In the genomic region with DNA sequence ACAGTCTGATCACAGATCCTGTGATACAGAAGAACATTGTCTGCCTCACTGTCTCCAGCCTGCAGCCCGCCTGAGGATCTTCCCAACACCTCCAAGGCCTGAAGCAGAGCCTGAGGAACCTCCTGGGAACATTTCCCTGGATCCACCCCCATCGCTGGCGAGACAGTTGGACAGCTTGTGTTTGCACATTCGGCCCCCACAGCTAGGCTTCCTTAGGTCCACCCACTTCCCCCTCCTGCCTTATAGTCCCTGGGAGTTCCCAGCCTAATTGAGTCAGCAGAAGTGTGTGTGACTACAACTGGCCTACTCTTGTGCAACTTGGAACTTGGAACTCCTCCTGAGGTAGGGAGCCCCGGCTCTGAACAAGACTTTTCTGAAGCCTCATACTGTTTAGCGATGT, we compare ENCODE assay signal across 9 mouse cellular contexts. TPM values are rescaled to one million over a fixed set of nuclear protein-coding genes. Genes with fewer than 3 reads are reported as not detected.
A peak's percentile ranks its signal among the peaks of the same experiment; 100 is the strongest.
DNase-seq lines count a peak whose midpoint lies in the region; ATAC-seq and TF ChIP-seq lines count a peak whose summit lies in the region.
"Had no signal": no experiment of that assay in that cellular context is flagged by ENCODE, and none has a peak within 500 bp of the region (broad histone marks: within the 10 kb centered on the region; RNA-seq: fewer than 3 reads in every experiment).

No protein-coding gene starts in this region.

- no peaks in the 10 kb centered on the region for H3K9me3 ChIP-seq in liver, embryonic 15.5 days (replicated peaks)
- H3K9me3 ChIP-seq in stomach, embryonic 16.5 days (replicated peaks; ENCODE audit: control insufficient read depth, low read length): no peaks in the 10 kb centered on the region
- H3K9me3 ChIP-seq in forebrain, embryonic 15.5 days: no peaks in the 10 kb centered on the region

- 0 out of 2 replicates have a peak overlapping the region, but pooled peaks have one; percentile 10 for H3K4me2 ChIP-seq in liver, embryonic 15.5 days
- H3K4me2 ChIP-seq in stomach, embryonic 16.5 days (ENCODE audit: low read depth, low read length): 0 out of 2 replicates have a peak overlapping the region, but pooled peaks have one; percentile 2
- H3K4me2 ChIP-seq in forebrain, embryonic 15.5 days (replicated peaks): no peak overlapping the region

- peak; percentile 75 for DNase-seq in 3134 (ENCODE audit: extremely low read depth, insufficient read length, low spot score)
- DNase-seq in heart, postnatal 25 days (ENCODE audit: low spot score): peak; percentile 64
- no peak for DNase-seq in embryo, embryonic 9.5 days (ENCODE audit: extremely low spot score)
- DNase-seq in cerebellum, postnatal 10 days: no peak

- WGBS in bone marrow, adult 2 months: 21% methylated on average over 6 of the region's 6 CpGs
- WGBS in liver, embryonic 15.5 days (ENCODE audit: insufficient replicate concordance): 35% methylated on average over 6 of the region's 6 CpGs
- WGBS in stomach, embryonic 16.5 days: 52% methylated on average over 6 of the region's 6 CpGs
- WGBS in forebrain, embryonic 15.5 days: 63% methylated on average over 6 of the region's 6 CpGs

- TF ChIP-seq CTCF in bone marrow, adult 2 months (IDR thresholded peaks at IDR 0.05; ENCODE audit: control insufficient read depth, insufficient read depth, low read length): no peak

- no peaks in the 10 kb centered on the region for H3K27me3 ChIP-seq in liver, embryonic 15.5 days
- no peaks in the 10 kb centered on the region for H3K27me3 ChIP-seq in stomach, embryonic 16.5 days (ENCODE audit: control insufficient read depth, insufficient read depth, low read length)
- no peaks in the 10 kb centered on the region for H3K27me3 ChIP-seq in forebrain, embryonic 15.5 days

- no peak overlapping the region for H3K9ac ChIP-seq in liver, embryonic 15.5 days
- H3K9ac ChIP-seq in stomach, embryonic 16.5 days (ENCODE audit: low read length): no peak overlapping the region
- no peak overlapping the region for H3K9ac ChIP-seq in forebrain, embryonic 15.5 days (replicated peaks)

- no peaks in the 10 kb centered on the region for H3K36me3 ChIP-seq in liver, embryonic 15.5 days (replicated peaks)
- H3K36me3 ChIP-seq in stomach, embryonic 16.5 days (ENCODE audit: control insufficient read depth, insufficient read depth, low read length): no peaks in the 10 kb centered on the region
- H3K36me3 ChIP-seq in forebrain, embryonic 15.5 days: no peaks in the 10 kb centered on the region

- H3K4me3 ChIP-seq in bone marrow, adult 2 months (replicated peaks; ENCODE audit: control insufficient read depth, low read depth, low read length): no peak overlapping the region
- H3K4me3 ChIP-seq in liver, embryonic 15.5 days (replicated peaks): no peak overlapping the region
- H3K4me3 ChIP-seq in stomach, embryonic 16.5 days (replicated peaks; ENCODE audit: low read length): no peak overlapping the region
- H3K4me3 ChIP-seq in forebrain, embryonic 15.5 days: no peak overlapping the region

- intact Hi-C loops in heart, postnatal 25 days (cut with DNase I): loop anchor here (10.0 kb wide), 1 partner anchor 197 kb away; a partner anchor contains a TSS

- no peak for TF ChIP-seq POLR2A in bone marrow, adult 2 months (IDR thresholded peaks at IDR 0.05; ENCODE audit: borderline replicate concordance, control insufficient read depth, low read depth, low read length)

- H3K27ac ChIP-seq in bone marrow, adult 2 months (ENCODE audit: control insufficient read depth, insufficient read depth, low read depth, low read length, poor library complexity): peak overlapping the region; percentile 66; the same call in 1 of the 2 replicates
- H3K27ac ChIP-seq in liver, embryonic 15.5 days (replicated peaks): peak overlapping the region; percentile 53; the same call in 1 of the 2 replicates
- H3K27ac ChIP-seq in stomach, embryonic 16.5 days (ENCODE audit: low read length): peak overlapping the region; percentile 70
- H3K27ac ChIP-seq in forebrain, embryonic 15.5 days (replicated peaks): no peak overlapping the region

- peaks cover 2% of the 10 kb centered on the region; the same call in 1 of the 2 replicates for H3K4me1 ChIP-seq in bone marrow, adult 2 months (ENCODE audit: control insufficient read depth, insufficient read depth, low read length)
- H3K4me1 ChIP-seq in liver, embryonic 15.5 days (replicated peaks): peaks cover 49% of the 10 kb centered on the region
- H3K4me1 ChIP-seq in stomach, embryonic 16.5 days (ENCODE audit: control insufficient read depth, insufficient read depth, low read length): peaks cover 11% of the 10 kb centered on the region
- H3K4me1 ChIP-seq in forebrain, embryonic 15.5 days: no peaks in the 10 kb centered on the region

- ATAC-seq in liver, embryonic 15.5 days (ENCODE audit: insufficient read depth): no peak
- peak; percentile 34; the same call in 1 of the 2 replicates for ATAC-seq in stomach, embryonic 16.5 days (ENCODE audit: insufficient read depth, low FRiP score)
- ATAC-seq in forebrain, embryonic 15.5 days (replicated peaks): no peak

RNA-seq across cellular contexts. Expression of a gene that starts 12.5 kb away (rescaled TPM):
- 0.81 and 1.3 TPM in 2 replicates for polyA plus RNA-seq in bone marrow, adult 2 months (2011; ENCODE audit: insufficient read depth, insufficient read length, low replicate concordance, missing spikeins)
- total RNA-seq in heart, postnatal 25 days (2021): 1 to 10 TPM; 1.3 to 1.5 TPM
- 16.9 and 20.5 TPM in 2 replicates for polyA plus RNA-seq in liver, embryonic 15.5 days (2015; fragmentation: Nextera tagmentation; extraction: Ambion mirVana)
- 2.2 and 3.0 TPM in 2 replicates for polyA plus RNA-seq in stomach, embryonic 16.5 days (2015; fragmentation: Nextera tagmentation; extraction: Ambion mirVana)
- polyA plus RNA-seq in forebrain, embryonic 15.5 days (2015; fragmentation: Nextera tagmentation; extraction: Ambion mirVana): 0.09 TPM in 2 replicates

RNA-seq across cellular contexts. Expression of a gene that starts 26.4 kb away (rescaled TPM):
- polyA plus RNA-seq in bone marrow, adult 2 months (2011; ENCODE audit: insufficient read depth, insufficient read length, low replicate concordance, missing spikeins): 20.6 and 21.0 TPM in 2 replicates
- 10 to 100 TPM; 13.1 to 14.8 TPM for total RNA-seq in heart, postnatal 25 days (2021)
- polyA plus RNA-seq in liver, embryonic 15.5 days (2015; fragmentation: Nextera tagmentation; extraction: Ambion mirVana): 42.8 and 46.5 TPM in 2 replicates
- polyA plus RNA-seq in stomach, embryonic 16.5 days (2015; fragmentation: Nextera tagmentation; extraction: Ambion mirVana): 73.9 and 75.8 TPM in 2 replicates
- polyA plus RNA-seq in forebrain, embryonic 15.5 days (2015; fragmentation: Nextera tagmentation; extraction: Ambion mirVana): 27.0 and 32.9 TPM in 2 replicates

RNA-seq across cellular contexts. Expression of a gene that starts 31.5 kb away (rescaled TPM):
- polyA plus RNA-seq in bone marrow, adult 2 months (2011; ENCODE audit: insufficient read depth, insufficient read length, low replicate concordance, missing spikeins): 72.1 and 86.5 TPM in 2 replicates
- total RNA-seq in heart, postnatal 25 days (2021): 10 to 100 TPM; 44.1 to 46.9 TPM
- polyA plus RNA-seq in liver, embryonic 15.5 days (2015; fragmentation: Nextera tagmentation; extraction: Ambion mirVana): 41.8 and 47.6 TPM in 2 replicates
- polyA plus RNA-seq in stomach, embryonic 16.5 days (2015; fragmentation: Nextera tagmentation; extraction: Ambion mirVana): 152 and 171 TPM in 2 replicates
- 242 and 245 TPM in 2 replicates for polyA plus RNA-seq in forebrain, embryonic 15.5 days (2015; fragmentation: Nextera tagmentation; extraction: Ambion mirVana)

RNA-seq across cellular contexts. Expression of a gene that starts 32.9 kb away (rescaled TPM):
- not detected in 2 replicates for polyA plus RNA-seq in bone marrow, adult 2 months (2011; ENCODE audit: insufficient read depth, insufficient read length, low replicate concordance, missing spikeins)
- not detected for total RNA-seq in heart, postnatal 25 days (2021)
- polyA plus RNA-seq in liver, embryonic 15.5 days (2015; fragmentation: Nextera tagmentation; extraction: Ambion mirVana): 0.36 and 0.38 TPM in 2 replicates
- polyA plus RNA-seq in stomach, embryonic 16.5 days (2015; fragmentation: Nextera tagmentation; extraction: Ambion mirVana): 2.9 TPM in 1 of 2 replicates, not detected in the other
- 0.23 TPM in 1 of 2 replicates, not detected in the other for polyA plus RNA-seq in forebrain, embryonic 15.5 days (2015; fragmentation: Nextera tagmentation; extraction: Ambion mirVana)
- total RNA-seq: layer of hippocampus, postnatal 10 days had no signal

RNA-seq across cellular contexts. Expression of a gene that starts 33.6 kb away (rescaled TPM):
- polyA plus RNA-seq in bone marrow, adult 2 months (2011; ENCODE audit: insufficient read depth, insufficient read length, low replicate concordance, missing spikeins): 60.4 and 87.1 TPM in 2 replicates
- 100 to 1,000 TPM; 253 to 263 TPM for total RNA-seq in heart, postnatal 25 days (2021)
- 89.5 and 90.2 TPM in 2 replicates for polyA plus RNA-seq in liver, embryonic 15.5 days (2015; fragmentation: Nextera tagmentation; extraction: Ambion mirVana)
- polyA plus RNA-seq in stomach, embryonic 16.5 days (2015; fragmentation: Nextera tagmentation; extraction: Ambion mirVana): 140 and 145 TPM in 2 replicates
- 111 and 113 TPM in 2 replicates for polyA plus RNA-seq in forebrain, embryonic 15.5 days (2015; fragmentation: Nextera tagmentation; extraction: Ambion mirVana)

Comparison
In these comparisons a context has a peak if more than half of its experiments do, and no peak if none do; other contexts are left out.
1. DNase-seq: peak in 3134 (single experiment) and heart, postnatal 25 days (single experiment); none in embryo, embryonic 9.5 days (single experiment) and cerebellum, postnatal 10 days (0 of 2).